Mouse (Mus musculus) retina, postnatal 7 days (tissue): ENCODE results near the gene Aldh3a2.
"Not testable (repeated sequence)": the region's sequence is repeated elsewhere in the genome, so short reads cannot be mapped to it uniquely, and the experiment has no call there.

Source experiments
- DNase-seq: peaks from one replicate; pipeline ENCODE4 v3.0.0-alpha.2; 2012; ENCODE audit warnings: low read depth, low spot score

Aldh3a2 gene

GRCm38 (mm10) chr11:61266551-61267533, at the start of gene Aldh3a2:
Gene Aldh3a2 (minus strand): TSS chr11:61267464.
- DNase-seq: peak; percentile 84

- DNase-seq: no peak
Measured at GRCm38 (mm10) chr11:61316864-61317263, 49.6 kb upstream of the Aldh3a2 start.

- no peak for DNase-seq
Measured at GRCm38 (mm10) chr11:61310321-61310720, 43.1 kb upstream of the Aldh3a2 start.

GRCm38 (mm10) chr11:61309831-61310230, 42.6 kb upstream of the Aldh3a2 start:
- DNase-seq: no peak

- no peak for DNase-seq
Measured at GRCm38 (mm10) chr11:61307795-61308194, 40.5 kb upstream of the Aldh3a2 start.

- DNase-seq: no peak
Measured at GRCm38 (mm10) chr11:61305377-61305776, 38.1 kb upstream of the Aldh3a2 start.

- DNase-seq: not testable (repeated sequence)
Measured at GRCm38 (mm10) chr11:61304535-61304934, 37.3 kb upstream of the Aldh3a2 start.

GRCm38 (mm10) chr11:61300716-61301392, 33.6 kb upstream of the Aldh3a2 start:
- no peak for DNase-seq

- no peak for DNase-seq
Measured at GRCm38 (mm10) chr11:61300205-61300604, 32.9 kb upstream of the Aldh3a2 start.

- no peak for DNase-seq
Measured at GRCm38 (mm10) chr11:61297901-61298300, 30.6 kb upstream of the Aldh3a2 start.

GRCm38 (mm10) chr11:61297326-61297725, 30.1 kb upstream of the Aldh3a2 start:
- no peak for DNase-seq

- no peak for DNase-seq
Measured at GRCm38 (mm10) chr11:61296556-61296955, 29.3 kb upstream of the Aldh3a2 start.

- no peak for DNase-seq
Measured at GRCm38 (mm10) chr11:61295556-61295955, 28.3 kb upstream of the Aldh3a2 start.

GRCm38 (mm10) chr11:61294431-61294830, 27.2 kb upstream of the Aldh3a2 start:
- DNase-seq: no peak

GRCm38 (mm10) chr11:61293251-61293650, 26.0 kb upstream of the Aldh3a2 start:
- DNase-seq: no peak

- no peak for DNase-seq
Measured at GRCm38 (mm10) chr11:61284323-61284722, 17.1 kb upstream of the Aldh3a2 start.

GRCm38 (mm10) chr11:61283414-61284049, 16.3 kb upstream of the Aldh3a2 start:
- no peak for DNase-seq

- DNase-seq: no peak
Measured at GRCm38 (mm10) chr11:61278445-61279077, 11.3 kb upstream of the Aldh3a2 start.

GRCm38 (mm10) chr11:61277937-61278336, 10.7 kb upstream of the Aldh3a2 start:
- no peak for DNase-seq

- no peak for DNase-seq
Measured at GRCm38 (mm10) chr11:61276482-61276881, 9.2 kb upstream of the Aldh3a2 start.

- DNase-seq: no peak
Measured at GRCm38 (mm10) chr11:61275106-61275505, 7.8 kb upstream of the Aldh3a2 start.

- DNase-seq: no peak
Measured at GRCm38 (mm10) chr11:61274421-61274820, 7.2 kb upstream of the Aldh3a2 start.
